Mouse (Mus musculus) heart, embryonic 11.5 days (tissue): ENCODE data around the gene Bach1. TPM values are rescaled to one million over a fixed set of nuclear protein-coding genes. Genes with fewer than 3 reads are reported as not detected.

Experiments
- ATAC-seq: fragments of 200-750 bp; cut with Nextera tagmentation; replicated peaks from 2 replicates; pipeline ENCODE4 v1.8.0; 2017; ENCODE audit warnings: moderate library complexity; ENCODE audit not compliant: insufficient number of reproducible peaks, low FRiP score, low TSS enrichment
- H3K27ac ChIP-seq: fragments of 300-500 bp; sonication (generic); 2 replicates; pipeline ENCODE4 v1.5.1; 2014; ENCODE audit warnings: mild to moderate bottlenecking, low read depth, low read length
- H3K27me3 ChIP-seq: fragments of 300-500 bp; sonication (generic); 2 replicates; pipeline ENCODE4 v1.6.1; 2014; ENCODE audit warnings: mild to moderate bottlenecking, low read length, mixed read lengths; ENCODE audit not compliant: control insufficient read depth, insufficient read depth
- H3K36me3 ChIP-seq: fragments of 300-500 bp; sonication (generic); 2 replicates; pipeline ENCODE4 v1.6.1; 2014; ENCODE audit warnings: mild to moderate bottlenecking, low read length, moderate library complexity, mixed read lengths; ENCODE audit not compliant: control insufficient read depth, insufficient read depth
- H3K4me1 ChIP-seq: fragments of 300-500 bp; sonication (generic); 2 replicates; pipeline ENCODE4 v1.6.1; 2014; ENCODE audit warnings: low read length; ENCODE audit not compliant: control insufficient read depth, insufficient read depth
- H3K4me2 ChIP-seq: fragments of 300-500 bp; sonication (generic); 2 replicates; pipeline ENCODE4 v1.6.1; 2014; ENCODE audit warnings: mild to moderate bottlenecking, moderate library complexity
- H3K4me3 ChIP-seq: fragments of 300-500 bp; sonication (generic); 2 replicates; pipeline ENCODE4 v1.5.1; 2014; ENCODE audit warnings: low read depth, low read length
- H3K9ac ChIP-seq: fragments of 300-500 bp; sonication (generic); 2 replicates; pipeline ENCODE4 v1.6.1; 2014; ENCODE audit warnings: mild to moderate bottlenecking, low read depth, low read length, moderate library complexity
- H3K9me3 ChIP-seq: fragments of 300-500 bp; sonication (generic); replicated peaks from 2 replicates; pipeline ENCODE4 v1.6.1; 2016; ENCODE audit warnings: low read length; ENCODE audit not compliant: control insufficient read depth
- WGBS: fragments of 180-500 bp; shearing (Covaris S2); extraction: QIAGEN DNeasy Blood & Tissue Kit; methylation state at CpG from one replicate; pipeline ENCODE4 v1.1.7; 2014; ENCODE audit not compliant: insufficient replicate concordance; 5-methylcytosine and 5-hydroxymethylcytosine counted together
- polyA plus RNA-seq: library from polyadenylated mRNA; unstranded; fragments of >200 nt; fragmentation: Nextera tagmentation; extraction: Ambion mirVana; gene quantifications from 2 replicates; pipeline ENCODE4 v1.2.1, GENCODE M21; 2014

Gene Bach1
- polyA plus RNA-seq, 1 experiment from 2014 or later: 13.1 TPM

- WGBS: 88% methylated on average over 24 of the region's 24 CpGs
- ATAC-seq: no peak
- no peaks in the 10 kb centered on the region for H3K27me3 ChIP-seq
- H3K36me3 ChIP-seq: 0 out of 2 replicates have a peak, but pooled peaks cover 3% of the 10 kb centered on the region
- peaks cover 28% of the 10 kb centered on the region for H3K4me1 ChIP-seq
- H3K9ac ChIP-seq: no peak overlapping the region
- no peak overlapping the region for H3K4me3 ChIP-seq
- no peaks in the 10 kb centered on the region for H3K9me3 ChIP-seq
- H3K27ac ChIP-seq: no peak overlapping the region
- no peak overlapping the region for H3K4me2 ChIP-seq
Observed at GRCm38 (mm10) chr16:87720851-87721409, 22.2 kb downstream of the Bach1 start.

DNA sequence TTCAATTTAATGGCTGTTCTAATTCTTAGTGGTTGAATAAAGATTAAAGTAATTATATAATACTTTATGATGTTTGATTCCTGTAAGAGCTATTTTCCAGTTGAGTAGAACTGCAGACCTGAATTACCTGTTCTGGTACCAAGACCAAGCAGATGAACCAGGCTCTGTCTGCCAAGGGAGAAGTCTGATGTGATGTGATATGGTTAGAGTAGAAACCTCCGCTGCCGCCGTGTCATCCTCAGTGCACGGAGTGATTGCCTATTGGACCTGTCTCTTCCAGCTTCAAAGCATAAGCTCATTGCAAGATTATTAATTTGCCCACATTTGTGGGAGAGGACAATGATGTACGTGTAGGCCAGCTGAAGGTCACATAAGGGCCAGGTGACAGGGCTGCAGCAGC lies 24.1 kb downstream of the Bach1 start:
- Histone ChIP-seq H3K4me3 (no peak overlapping the region), H3K27me3 (no peaks in the 10 kb centered on the region), H3K9ac (no peak overlapping the region), H3K4me1 (peaks cover 26% of the 10 kb centered on the region), H3K36me3 (0 out of 2 replicates have a peak, but pooled peaks cover 3% of the 10 kb centered on the region), H3K9me3 (no peaks in the 10 kb centered on the region), H3K27ac (no peak overlapping the region), H3K4me2 (no peak overlapping the region)
- 90% methylated on average over 5 of the region's 5 CpGs for WGBS
- no peak for ATAC-seq

- Histone ChIP-seq H3K36me3 (0 out of 2 replicates have a peak, but pooled peaks cover 3% of the 10 kb centered on the region), H3K27me3 (no peaks in the 10 kb centered on the region), H3K9me3 (no peaks in the 10 kb centered on the region), H3K9ac (no peak overlapping the region), H3K4me1 (peaks cover 26% of the 10 kb centered on the region), H3K4me2 (peak overlapping the region; percentile 27; the same call in 1 of the 2 replicates), H3K4me3 (no peak overlapping the region), H3K27ac (no peak overlapping the region)
- no peak for ATAC-seq
- WGBS: 66% methylated on average over 15 of the region's 15 CpGs
Observed at GRCm38 (mm10) chr16:87723479-87723878, 24.7 kb downstream of the Bach1 start.

DNA sequence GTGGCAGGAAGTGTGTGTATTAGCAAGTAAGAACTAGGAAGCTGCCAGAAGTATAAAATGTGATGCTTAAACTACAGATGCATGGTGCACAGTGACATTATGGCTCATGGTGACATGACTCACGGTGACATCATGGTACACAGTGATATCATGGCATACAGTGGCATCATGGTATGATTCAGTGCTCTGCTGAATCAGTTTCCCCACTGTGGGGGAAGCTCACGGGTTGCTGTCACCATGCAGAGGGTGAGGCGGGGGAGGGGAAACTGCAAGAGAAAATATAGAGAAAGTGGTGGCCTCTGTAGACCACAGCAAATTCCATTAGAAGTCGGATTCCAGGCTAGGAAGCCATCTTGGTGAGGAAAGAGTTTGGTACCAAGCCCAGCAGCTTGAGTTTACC lies 26.1 kb downstream of the Bach1 start:
- H3K9me3 ChIP-seq: no peaks in the 10 kb centered on the region
- H3K4me3 ChIP-seq: no peak overlapping the region
- WGBS: 86% methylated on average over 4 of the region's 4 CpGs
- no peak overlapping the region for H3K27ac ChIP-seq
- H3K4me1 ChIP-seq: peaks cover 20% of the 10 kb centered on the region
- peaks cover 7% of the 10 kb centered on the region; the same call in 1 of the 2 replicates for H3K36me3 ChIP-seq
- H3K4me2 ChIP-seq: no peak overlapping the region
- no peak overlapping the region for H3K9ac ChIP-seq
- no peaks in the 10 kb centered on the region for H3K27me3 ChIP-seq
- ATAC-seq: no peak

DNA sequence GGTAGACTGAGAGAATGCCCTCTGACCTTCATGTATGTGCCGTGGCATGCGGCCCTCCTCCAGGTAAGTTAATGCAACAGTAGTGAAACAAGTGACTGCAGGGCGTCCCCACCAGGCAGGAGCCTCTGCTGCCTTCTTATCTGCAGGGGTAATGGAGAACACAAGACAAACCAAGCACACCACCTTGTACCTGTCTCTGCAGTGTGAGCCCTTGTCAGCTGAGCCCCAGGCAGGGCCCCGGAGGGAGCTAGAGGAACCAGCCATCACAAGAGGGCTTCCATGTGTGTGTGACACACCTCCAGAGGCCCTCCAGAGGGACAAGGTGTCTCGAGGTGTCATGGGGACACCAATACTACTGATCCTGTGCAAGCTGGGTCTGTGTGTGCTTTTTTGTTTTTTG lies 26.5 kb downstream of the Bach1 start:
- H3K36me3 ChIP-seq: peaks cover 7% of the 10 kb centered on the region; the same call in 1 of the 2 replicates
- H3K9me3 ChIP-seq: no peaks in the 10 kb centered on the region
- WGBS: 81% methylated on average over 5 of the region's 5 CpGs
- H3K4me1 ChIP-seq: peaks cover 18% of the 10 kb centered on the region
- no peak overlapping the region for H3K9ac ChIP-seq
- no peak overlapping the region for H3K4me2 ChIP-seq
- H3K27me3 ChIP-seq: no peaks in the 10 kb centered on the region
- no peak overlapping the region for H3K4me3 ChIP-seq
- no peak for ATAC-seq
- no peak overlapping the region for H3K27ac ChIP-seq

- peaks cover 8% of the 10 kb centered on the region; the same call in 1 of the 2 replicates for H3K36me3 ChIP-seq
- no peaks in the 10 kb centered on the region for H3K27me3 ChIP-seq
- peaks cover 18% of the 10 kb centered on the region for H3K4me1 ChIP-seq
- WGBS: 85% methylated on average over 21 of the region's 21 CpGs
- no peaks in the 10 kb centered on the region for H3K9me3 ChIP-seq
- ATAC-seq: no peak
- H3K4me2 ChIP-seq: no peak overlapping the region
- H3K4me3 ChIP-seq: no peak overlapping the region
- no peak overlapping the region for H3K9ac ChIP-seq
- H3K27ac ChIP-seq: 0 out of 2 replicates have a peak overlapping the region, but pooled peaks have one; percentile 15
Observed at GRCm38 (mm10) chr16:87725963-87726362, 27.2 kb downstream of the Bach1 start.

GRCm38 (mm10) chr16:87726369-87726768 lies 27.6 kb downstream of the Bach1 start:
- Histone ChIP-seq H3K27ac (0 out of 2 replicates have a peak overlapping the region, but pooled peaks have one; percentile 15), H3K4me1 (peaks cover 18% of the 10 kb centered on the region), H3K27me3 (no peaks in the 10 kb centered on the region), H3K4me3 (no peak overlapping the region), H3K4me2 (no peak overlapping the region), H3K36me3 (peaks cover 10% of the 10 kb centered on the region; the same call in 1 of the 2 replicates), H3K9me3 (no peaks in the 10 kb centered on the region), H3K9ac (no peak overlapping the region)
- 68% methylated on average over 6 of the region's 6 CpGs for WGBS
- ATAC-seq: no peak

GRCm38 (mm10) chr16:87727250-87727649 lies 28.5 kb downstream of the Bach1 start:
- no peak overlapping the region for H3K27ac ChIP-seq
- H3K27me3 ChIP-seq: no peaks in the 10 kb centered on the region
- WGBS: 75% methylated on average over 9 of the region's 9 CpGs
- H3K9me3 ChIP-seq: no peaks in the 10 kb centered on the region
- no peak overlapping the region for H3K9ac ChIP-seq
- no peak for ATAC-seq
- no peak overlapping the region for H3K4me3 ChIP-seq
- H3K4me1 ChIP-seq: peaks cover 18% of the 10 kb centered on the region
- H3K4me2 ChIP-seq: no peak overlapping the region
- H3K36me3 ChIP-seq: peaks cover 10% of the 10 kb centered on the region; the same call in 1 of the 2 replicates

DNA sequence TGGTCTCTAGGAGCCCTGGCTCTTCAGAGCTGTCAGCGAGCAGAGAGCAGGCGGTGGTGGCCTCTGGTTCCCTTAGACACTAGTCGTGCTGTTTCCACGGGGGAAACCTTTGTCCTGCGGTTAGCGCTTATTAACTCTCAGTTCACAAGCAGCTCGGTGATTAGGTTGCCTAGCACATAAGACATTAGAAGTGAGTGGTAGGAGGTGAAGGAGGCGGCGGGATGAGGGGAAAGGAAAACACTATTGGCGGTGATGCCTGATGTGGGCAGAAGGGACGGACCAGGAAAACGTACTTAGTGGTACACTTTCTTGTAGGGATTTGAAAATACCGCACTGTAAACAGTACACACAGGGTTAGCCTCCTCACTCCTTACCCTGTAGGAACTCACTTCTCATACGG lies 29.2 kb downstream of the Bach1 start:
- H3K36me3 ChIP-seq: peaks cover 10% of the 10 kb centered on the region; the same call in 1 of the 2 replicates
- no peak for ATAC-seq

More for the DNA sequence above, 29.2 kb downstream of the Bach1 start:
- peaks cover 18% of the 10 kb centered on the region for H3K4me1 ChIP-seq
- no peak overlapping the region for H3K27ac ChIP-seq
- H3K27me3 ChIP-seq: no peaks in the 10 kb centered on the region
- no peaks in the 10 kb centered on the region for H3K9me3 ChIP-seq
- 83% methylated on average over 14 of the region's 14 CpGs for WGBS
- H3K4me3 ChIP-seq: no peak overlapping the region
- no peak overlapping the region for H3K9ac ChIP-seq
- no peak overlapping the region for H3K4me2 ChIP-seq
